Mouse (Mus musculus) 3134 (cell line): ENCODE measurements at regions not wholly inside any gene's neighbourhood (a gene's known extent, or its start where the extent isn't known, plus 50 kb on each side); places are given as distances from the start of the nearest gene placed in this dataset.

ENCODE experiments used
- DNase-seq: peaks from one replicate; pipeline ENCODE4 v3.0.0-alpha.2; 2011; ENCODE audit warnings: low spot score; ENCODE audit not compliant: insufficient read length; ENCODE audit errors: extremely low read depth

DNA sequence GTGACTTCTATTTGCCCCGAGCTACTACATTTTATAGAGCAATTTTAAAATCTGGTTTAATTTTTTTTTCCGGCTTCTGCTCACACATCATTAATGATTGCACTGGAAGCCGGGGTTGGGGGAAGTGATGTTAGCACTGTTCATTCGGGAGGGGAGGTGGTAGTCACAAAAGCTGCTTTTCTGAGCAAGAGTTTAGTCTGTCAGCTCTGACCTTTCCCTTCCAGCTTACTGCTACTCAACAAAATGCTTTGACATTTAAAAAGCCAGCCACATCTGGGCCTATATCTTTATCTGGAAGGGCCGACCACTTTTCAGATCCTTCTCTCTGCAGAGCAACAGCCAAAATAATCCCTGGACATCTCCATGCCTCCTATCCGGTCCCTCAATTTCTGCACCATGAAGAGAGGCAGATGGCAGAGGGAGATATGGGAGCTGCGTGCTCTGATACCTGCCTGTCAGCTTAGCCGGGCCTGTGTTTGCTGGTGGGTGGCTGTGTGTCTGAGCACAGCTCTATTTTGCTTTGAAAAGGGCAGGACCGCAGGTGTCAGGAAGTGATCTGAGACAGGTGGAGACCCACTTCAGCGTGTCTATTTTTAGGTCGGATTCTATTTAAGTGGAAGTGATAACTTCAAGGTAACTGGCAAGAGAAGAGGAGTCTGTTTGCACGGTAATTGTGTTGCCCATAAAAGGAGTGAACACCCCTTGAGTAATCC lies 63.1 kb downstream of the Kcnf1 start:
- no peak for DNase-seq

DNA sequence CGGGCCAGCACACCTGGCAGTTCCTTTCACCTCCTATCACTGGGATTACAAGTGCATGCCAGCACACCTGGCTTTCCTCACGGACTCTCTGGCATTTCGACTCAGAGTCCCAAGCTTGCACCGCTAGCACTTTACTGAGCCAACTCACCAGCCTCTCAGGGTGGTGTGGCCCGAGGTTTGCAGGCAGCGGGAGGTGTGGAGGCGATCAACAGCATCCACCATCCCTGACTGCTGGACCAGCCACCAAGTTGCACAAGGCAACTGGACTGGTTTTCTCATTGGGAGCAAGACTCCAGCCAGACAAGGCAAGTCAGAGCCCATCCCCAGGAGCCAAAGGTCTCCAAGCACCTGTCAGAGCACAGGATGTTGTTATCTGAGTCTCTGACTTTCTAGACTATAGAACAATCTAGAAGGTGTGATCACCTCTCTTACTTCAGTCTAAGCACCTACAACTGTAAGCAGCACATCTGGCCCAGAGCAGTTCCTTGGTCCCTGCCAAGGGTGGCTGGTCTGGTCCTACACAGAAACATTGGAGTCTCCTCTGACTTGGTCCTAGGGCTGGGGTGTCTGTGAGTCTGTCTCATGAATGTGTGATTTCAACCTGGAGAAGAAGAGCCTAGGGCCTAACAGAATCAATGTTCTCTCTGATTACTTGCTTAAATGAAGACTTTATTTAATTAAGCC lies 63.8 kb downstream of the Kcnf1 start:
- no peak for DNase-seq

DNA sequence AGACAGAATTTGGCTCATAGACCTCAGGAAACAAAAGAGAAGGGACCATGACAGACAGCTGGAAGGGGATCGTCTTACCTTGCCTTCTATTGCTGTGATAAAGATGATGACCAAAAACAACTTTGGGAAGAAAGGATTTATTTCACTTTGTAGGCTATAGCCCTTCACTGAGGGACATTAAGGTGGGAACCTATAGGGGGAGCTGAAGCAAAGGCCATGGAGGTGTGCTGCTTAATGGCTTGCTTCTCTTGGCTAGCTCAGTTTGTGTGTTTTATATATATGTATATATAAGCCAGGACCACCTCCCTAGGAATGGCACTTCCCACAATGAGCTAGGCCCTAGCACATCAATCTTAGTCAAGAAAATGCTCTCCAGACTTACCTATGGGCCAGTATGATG lies 70.5 kb downstream of the Kcnf1 start:
- DNase-seq = no peak

- no peak for DNase-seq
Measured at GRCm38 (mm10) chr12:17105057-17105712, 71.5 kb downstream of the Kcnf1 start.

DNA sequence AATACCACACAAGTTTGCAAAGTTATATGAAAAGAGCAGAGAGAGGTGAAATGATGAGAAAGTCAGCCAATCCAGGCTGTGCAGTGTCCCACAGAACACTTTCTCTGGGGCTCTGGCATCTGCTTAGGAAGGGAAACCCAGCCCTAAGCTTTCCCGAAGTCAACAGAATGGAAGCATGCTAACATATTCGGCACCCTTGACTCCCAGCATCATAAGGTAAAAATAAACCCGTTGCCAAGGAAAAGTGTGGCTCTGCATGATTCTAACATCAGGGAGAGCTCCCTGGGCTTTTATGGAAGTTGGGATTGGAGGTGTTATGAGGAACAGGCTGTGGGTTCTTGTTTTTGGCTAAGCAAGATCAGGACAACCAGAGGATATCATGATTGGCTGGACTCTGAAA lies 74.8 kb downstream of the Kcnf1 start:
- DNase-seq = no peak

- DNase-seq = no peak
Measured at GRCm38 (mm10) chr12:17097800-17098271, 78.9 kb downstream of the Kcnf1 start.

DNA sequence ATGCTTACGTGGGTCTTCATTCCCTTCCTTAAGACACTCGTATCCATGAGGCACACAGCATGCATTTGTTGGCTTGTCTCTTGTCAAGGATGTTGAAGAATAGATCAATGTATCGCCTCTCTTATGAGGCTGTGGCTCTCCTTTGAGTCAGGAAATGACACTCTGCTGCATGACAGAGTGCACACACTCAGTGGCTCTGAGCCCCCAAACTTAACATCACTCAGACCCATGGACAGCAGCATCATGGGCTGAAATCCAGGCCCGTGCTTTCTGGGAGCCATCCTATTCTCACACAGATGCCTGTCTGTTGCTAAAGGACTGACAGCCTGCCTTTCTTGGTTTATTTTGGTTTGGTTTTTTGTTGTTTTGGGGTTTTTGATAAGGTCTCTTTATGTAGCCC lies 81.9 kb downstream of the Kcnf1 start:
- DNase-seq = no peak

GRCm38 (mm10) chr12:17093772-17094171 lies 82.2 kb upstream of the 2410004P03Rik start:
- no peak for DNase-seq

- DNase-seq = no peak
Measured at GRCm38 (mm10) chr12:17091058-17091457, 79.5 kb upstream of the 2410004P03Rik start.

GRCm38 (mm10) chr12:17089710-17090339 lies 78.3 kb upstream of the 2410004P03Rik start:
- DNase-seq = no peak

- no peak for DNase-seq
Measured at GRCm38 (mm10) chr12:17087388-17087787, 75.9 kb upstream of the 2410004P03Rik start.

GRCm38 (mm10) chr12:17085209-17085574 lies 73.7 kb upstream of the 2410004P03Rik start:
- DNase-seq = peak; percentile 61

DNA sequence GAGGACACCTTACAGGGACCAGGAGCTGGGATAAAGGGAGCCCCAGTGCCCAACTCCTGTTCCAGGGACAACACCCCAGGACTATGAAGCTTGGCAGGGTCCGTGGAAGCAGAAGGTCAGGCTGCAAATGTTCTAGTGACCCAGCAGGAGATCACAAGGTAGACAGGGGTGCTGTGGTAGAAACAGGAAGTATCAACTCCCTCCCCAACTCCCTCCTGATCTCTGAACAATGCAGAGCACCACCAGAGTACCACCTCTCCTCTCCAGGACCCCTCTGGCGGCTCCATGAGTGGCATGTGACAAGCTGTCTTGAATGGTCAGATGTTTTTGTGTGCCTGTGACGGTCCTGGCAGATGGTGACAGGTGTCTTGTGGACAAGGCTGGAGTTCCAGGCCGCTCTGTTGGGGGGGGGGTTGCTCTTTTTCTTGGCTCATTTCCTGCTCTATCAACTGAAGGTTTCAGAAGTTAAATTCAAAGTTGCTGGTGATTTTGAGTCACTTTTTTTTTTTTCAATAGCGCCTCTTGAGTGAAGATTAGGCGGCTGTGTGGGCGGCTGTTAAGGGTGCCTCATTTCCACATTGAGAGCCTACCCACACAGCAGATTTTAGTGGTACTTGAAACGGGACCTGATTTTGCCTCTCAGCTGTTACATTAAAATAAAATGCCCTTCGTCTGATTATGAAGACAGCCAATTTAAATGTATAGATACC lies 73.1 kb upstream of the 2410004P03Rik start:
- peak; percentile 8 for DNase-seq

GRCm38 (mm10) chr12:17071691-17072454 lies 60.3 kb upstream of the 2410004P03Rik start:
- DNase-seq = no peak

DNA sequence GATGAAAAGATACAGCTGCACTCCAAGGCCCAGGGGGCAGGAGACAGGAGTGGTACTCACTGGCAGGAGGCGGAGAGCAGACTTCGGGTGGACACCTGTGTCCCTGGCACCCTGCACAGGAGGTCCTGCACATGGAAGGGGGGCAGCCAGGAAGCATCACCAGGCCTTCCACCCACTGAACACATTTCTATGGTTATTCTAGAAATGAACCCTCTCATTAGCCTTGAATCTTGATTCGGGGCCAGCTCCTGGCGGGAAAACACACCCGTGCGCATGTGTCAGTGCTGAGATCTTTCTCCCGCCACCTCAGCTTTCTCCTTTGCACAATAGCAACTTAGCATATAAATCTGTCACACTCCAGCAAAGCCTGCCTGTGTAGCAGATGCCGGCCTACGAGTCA lies 58.3 kb upstream of the 2410004P03Rik start:
- no peak for DNase-seq

DNA sequence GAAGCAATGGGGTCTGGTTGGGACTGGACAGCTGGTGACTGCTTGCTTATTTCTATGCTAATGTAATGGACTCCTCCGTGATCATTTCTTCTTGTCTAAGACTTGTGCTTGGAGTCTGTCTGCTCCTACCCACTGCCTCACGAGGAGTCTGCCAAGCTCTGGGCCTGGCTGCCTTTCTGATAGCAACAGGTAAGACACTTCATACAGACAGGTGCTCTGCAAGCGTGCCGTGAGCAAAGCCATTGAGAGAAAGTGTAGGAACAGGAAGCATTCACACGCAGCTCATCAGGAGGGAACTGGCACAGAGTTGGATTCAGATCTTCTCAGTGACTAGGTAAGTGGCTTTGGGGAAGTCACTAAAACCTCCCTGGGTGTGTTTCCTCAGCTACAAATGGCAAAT lies 57.6 kb upstream of the 2410004P03Rik start:
- DNase-seq = no peak

GRCm38 (mm10) chr12:17063920-17064319 lies 52.4 kb upstream of the 2410004P03Rik start:
- no peak for DNase-seq
